Mouse (Mus musculus) hindbrain, embryonic 10.5 days (tissue): Measurements from ENCODE around the gene Fdxacb1. TPM values are rescaled to one million over a fixed set of nuclear protein-coding genes. Genes with fewer than 3 reads are reported as not detected.

ENCODE experiments used
- DNase-seq: peaks from one replicate; pipeline ENCODE4 v3.0.0-alpha.2; 2017; ENCODE audit warnings: low spot score
- H3K27ac ChIP-seq: fragments of 300-500 bp; sonication (generic); 2 replicates; pipeline ENCODE4 v1.5.1; 2016; ENCODE audit warnings: mild to moderate bottlenecking, moderate library complexity
- H3K27me3 ChIP-seq: fragments of 300-500 bp; sonication (generic); 2 replicates; pipeline ENCODE4 v1.6.1; 2016; ENCODE audit warnings: mild to moderate bottlenecking; ENCODE audit not compliant: poor library complexity, insufficient read depth, severe bottlenecking
- H3K36me3 ChIP-seq: fragments of 300-500 bp; sonication (generic); 2 replicates; pipeline ENCODE4 v1.6.1; 2016; ENCODE audit warnings: mild to moderate bottlenecking, moderate library complexity
- H3K4me1 ChIP-seq: fragments of 300-500 bp; sonication (generic); replicated peaks from 2 replicates; pipeline ENCODE4 v1.6.1; 2016; ENCODE audit warnings: mild to moderate bottlenecking
- H3K4me3 ChIP-seq: fragments of 300-500 bp; sonication (generic); 2 replicates; pipeline ENCODE4 v1.5.1; 2016; ENCODE audit warnings: mild to moderate bottlenecking, moderate library complexity
- H3K9me3 ChIP-seq: fragments of 300-500 bp; sonication (generic); 2 replicates; pipeline ENCODE4 v1.6.1; 2016; ENCODE audit warnings: mild to moderate bottlenecking, moderate library complexity
- WGBS: fragments of 180-500 bp; shearing (Covaris S2); methylation state at CpG from one replicate; pipeline ENCODE4 v1.1.7; 2016; 5-methylcytosine and 5-hydroxymethylcytosine counted together
- polyA plus RNA-seq: library from polyadenylated mRNA; unstranded; fragments of >200 nt; fragmentation: Nextera tagmentation; extraction: Ambion mirVana; gene quantifications from 2 replicates; pipeline ENCODE4 v1.2.1, GENCODE M21; 2016

Fdxacb1 gene
- polyA plus RNA-seq = 11.4 and 13.5 TPM in 2 replicates

- 5% methylated on average over 59 of the region's 59 CpGs for WGBS
- Histone ChIP-seq H3K36me3 (peaks cover 11% of the 10 kb centered on the region), H3K4me3 (peak within 1 kb of the TSS; percentile 69), H3K27me3 (no peaks in the 10 kb centered on the region), H3K9me3 (no peaks in the 10 kb centered on the region), H3K4me1 (peaks cover 21% of the 10 kb centered on the region), H3K27ac (peak within 1 kb of the TSS; percentile 94)
- DNase-seq = peak; percentile 97
Observed at GRCm38 (mm10) chr9:50768107-50769002, at the start of gene Fdxacb1. TSS of gene Fdxacb1 (plus strand) at chr9:50768236.

DNA sequence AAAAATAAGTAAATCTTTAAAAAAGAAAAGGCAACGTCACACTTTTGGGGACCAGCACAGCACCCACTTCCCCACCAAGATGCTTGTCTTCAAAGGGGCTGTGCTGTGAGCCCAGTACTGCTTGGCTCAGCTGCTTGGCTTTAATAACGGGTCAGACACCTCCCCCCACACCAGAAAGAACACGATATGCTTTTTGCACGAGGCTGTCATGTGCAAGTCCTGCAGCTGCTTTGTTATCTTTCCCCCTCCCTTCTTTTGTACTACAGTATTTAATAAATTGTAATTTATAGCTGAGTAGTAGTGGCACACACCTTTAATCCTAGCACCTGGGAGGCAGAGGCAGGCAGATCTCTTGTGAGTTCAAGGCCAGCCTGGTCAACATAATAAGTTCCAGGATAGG lies 49.2 kb upstream of the Fdxacb1 start:
- WGBS = 82% methylated on average over 4 of the region's 4 CpGs
- no peak overlapping the region for H3K4me3 ChIP-seq
- H3K27ac ChIP-seq = no peak overlapping the region
- 0 out of 2 replicates have a peak, but pooled peaks cover 4% of the 10 kb centered on the region for H3K36me3 ChIP-seq
- DNase-seq = no peak
- H3K27me3 ChIP-seq = no peaks in the 10 kb centered on the region
- H3K4me1 ChIP-seq = peaks cover 23% of the 10 kb centered on the region
- H3K9me3 ChIP-seq = no peaks in the 10 kb centered on the region

DNA sequence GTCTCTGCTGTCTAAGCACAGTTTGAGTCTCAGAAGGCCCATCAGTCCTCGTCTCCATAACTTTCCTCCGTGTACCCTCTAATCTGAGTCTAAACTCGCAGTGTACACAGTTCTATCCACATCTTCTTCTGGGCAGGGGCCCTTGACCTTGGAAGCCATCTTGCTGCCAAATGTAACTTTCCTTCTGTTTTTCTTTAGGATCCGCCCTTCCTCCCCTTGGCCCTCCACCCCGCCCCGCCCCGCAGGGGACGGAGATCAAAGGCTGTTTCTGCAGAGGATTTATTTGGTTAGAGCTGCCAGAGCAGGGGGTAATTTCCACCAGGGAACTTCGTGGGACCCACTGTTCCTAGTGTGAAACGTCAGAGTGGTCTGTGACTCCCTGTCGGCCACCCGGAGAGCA lies 47.0 kb upstream of the Fdxacb1 start:
- 35% methylated on average over 12 of the region's 12 CpGs for WGBS
- H3K36me3 ChIP-seq = 0 out of 2 replicates have a peak, but pooled peaks cover 4% of the 10 kb centered on the region
- 0 out of 2 replicates have a peak, but pooled peaks cover 2% of the 10 kb centered on the region for H3K27me3 ChIP-seq

GRCm38 (mm10) chr9:50722451-50722911 lies 45.6 kb upstream of the Fdxacb1 start:
- DNase-seq = no peak
- H3K27ac ChIP-seq = no peak overlapping the region
- H3K36me3 ChIP-seq = 0 out of 2 replicates have a peak, but pooled peaks cover 4% of the 10 kb centered on the region
- no peaks in the 10 kb centered on the region for H3K9me3 ChIP-seq
- peaks cover 54% of the 10 kb centered on the region for H3K4me1 ChIP-seq
- WGBS = 47% methylated on average over 8 of the region's 8 CpGs
- no peak overlapping the region for H3K4me3 ChIP-seq
- H3K27me3 ChIP-seq = 0 out of 2 replicates have a peak, but pooled peaks cover 2% of the 10 kb centered on the region

More for the DNA sequence above, 47.0 kb upstream of the Fdxacb1 start:
- DNase-seq = peak; percentile 39
- peak overlapping the region; percentile 14; the same call in 1 of the 2 replicates for H3K27ac ChIP-seq
- H3K9me3 ChIP-seq = no peaks in the 10 kb centered on the region
- H3K4me3 ChIP-seq = no peak overlapping the region
- peaks cover 40% of the 10 kb centered on the region for H3K4me1 ChIP-seq

DNA sequence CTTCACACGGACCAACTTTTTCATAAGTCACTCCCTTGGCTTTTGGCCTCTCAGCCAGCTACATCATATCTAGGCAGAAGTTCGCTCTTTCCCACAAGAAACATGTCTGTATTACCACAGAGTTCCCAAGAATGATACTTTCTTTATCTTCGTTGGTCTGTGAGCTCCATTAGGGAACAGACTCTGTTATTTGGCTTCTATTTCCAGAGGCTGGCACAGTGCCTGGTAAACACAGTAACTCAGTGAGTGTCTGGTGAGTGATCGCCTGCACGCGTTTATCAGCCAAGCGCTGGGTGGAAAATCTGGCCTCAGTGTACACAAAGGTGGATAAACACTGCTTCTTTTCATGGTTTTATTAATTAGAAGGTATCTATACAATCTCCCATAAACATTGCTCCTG lies 44.6 kb upstream of the Fdxacb1 start:
- H3K27ac ChIP-seq = no peak overlapping the region
- no peaks in the 10 kb centered on the region for H3K9me3 ChIP-seq
- DNase-seq = no peak
- 0 out of 2 replicates have a peak, but pooled peaks cover 2% of the 10 kb centered on the region for H3K27me3 ChIP-seq
- peaks cover 64% of the 10 kb centered on the region for H3K4me1 ChIP-seq
- H3K36me3 ChIP-seq = 0 out of 2 replicates have a peak, but pooled peaks cover 4% of the 10 kb centered on the region
- no peak overlapping the region for H3K4me3 ChIP-seq
- WGBS = 85% methylated on average over 7 of the region's 7 CpGs

GRCm38 (mm10) chr9:50724147-50724546 lies 43.9 kb upstream of the Fdxacb1 start:
- 0 out of 2 replicates have a peak overlapping the region, but pooled peaks have one; percentile 13 for H3K4me3 ChIP-seq
- no peaks in the 10 kb centered on the region for H3K9me3 ChIP-seq
- WGBS = 86% methylated on average over 2 of the region's 2 CpGs
- DNase-seq = no peak
- H3K36me3 ChIP-seq = 0 out of 2 replicates have a peak, but pooled peaks cover 4% of the 10 kb centered on the region
- peaks cover 8% of the 10 kb centered on the region; the same call in 1 of the 2 replicates for H3K27me3 ChIP-seq
- 0 out of 2 replicates have a peak overlapping the region, but pooled peaks have one; percentile 9 for H3K27ac ChIP-seq
- H3K4me1 ChIP-seq = peaks cover 70% of the 10 kb centered on the region

- peak overlapping the region; percentile 9; the same call in 1 of the 2 replicates for H3K27ac ChIP-seq
Observed at GRCm38 (mm10) chr9:50724661-50725330, 43.2 kb upstream of the Fdxacb1 start.

DNA sequence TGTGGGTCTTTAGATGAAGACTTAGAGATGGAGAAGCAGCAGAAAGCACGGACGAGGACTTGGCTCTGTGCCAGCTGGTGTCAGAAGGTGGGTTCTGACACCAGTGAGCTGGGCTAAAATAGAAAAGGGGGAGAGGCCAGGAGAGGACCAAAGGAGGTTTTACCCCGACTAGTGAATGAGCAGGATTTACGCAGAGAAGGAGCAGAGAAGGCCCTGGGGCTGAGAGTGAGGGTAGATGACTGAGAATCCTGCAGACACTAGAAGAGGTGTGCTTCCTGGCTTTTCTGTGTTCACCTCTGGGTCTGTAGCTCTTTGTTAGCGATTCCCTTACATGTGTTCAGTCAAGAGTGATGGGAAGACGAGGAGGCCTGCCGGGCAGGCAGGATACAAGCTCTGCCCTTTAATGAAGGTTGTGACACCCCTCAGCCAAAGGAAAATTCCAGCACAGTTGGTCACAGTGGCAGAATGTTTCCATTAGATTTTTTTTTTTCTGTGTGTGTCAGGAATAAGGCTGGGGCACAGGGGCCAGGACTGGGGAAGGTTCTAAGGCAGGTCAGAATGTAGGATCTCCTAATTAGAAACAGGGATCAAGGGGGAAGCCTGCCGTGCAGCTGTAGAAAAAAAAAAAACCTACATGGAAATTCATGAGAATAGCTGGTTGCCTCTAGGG lies 42.0 kb upstream of the Fdxacb1 start:
- H3K27ac ChIP-seq = peak overlapping the region; percentile 93
- no peaks in the 10 kb centered on the region for H3K36me3 ChIP-seq
- H3K9me3 ChIP-seq = no peaks in the 10 kb centered on the region
- H3K4me3 ChIP-seq = peak overlapping the region; percentile 71
- WGBS = 39% methylated on average over 8 of the region's 8 CpGs
- peaks cover 21% of the 10 kb centered on the region for H3K27me3 ChIP-seq
- peaks cover 74% of the 10 kb centered on the region for H3K4me1 ChIP-seq
- peak; percentile 51 for DNase-seq

More at GRCm38 (mm10) chr9:50724661-50725330, 43.2 kb upstream of the Fdxacb1 start:
- Histone ChIP-seq H3K4me1 (peaks cover 74% of the 10 kb centered on the region), H3K27me3 (peaks cover 14% of the 10 kb centered on the region), H3K36me3 (no peaks in the 10 kb centered on the region), H3K9me3 (no peaks in the 10 kb centered on the region), H3K4me3 (0 out of 2 replicates have a peak overlapping the region, but pooled peaks have one; percentile 13)
- 67% methylated on average over 3 of the region's 3 CpGs for WGBS
- DNase-seq = no peak

DNA sequence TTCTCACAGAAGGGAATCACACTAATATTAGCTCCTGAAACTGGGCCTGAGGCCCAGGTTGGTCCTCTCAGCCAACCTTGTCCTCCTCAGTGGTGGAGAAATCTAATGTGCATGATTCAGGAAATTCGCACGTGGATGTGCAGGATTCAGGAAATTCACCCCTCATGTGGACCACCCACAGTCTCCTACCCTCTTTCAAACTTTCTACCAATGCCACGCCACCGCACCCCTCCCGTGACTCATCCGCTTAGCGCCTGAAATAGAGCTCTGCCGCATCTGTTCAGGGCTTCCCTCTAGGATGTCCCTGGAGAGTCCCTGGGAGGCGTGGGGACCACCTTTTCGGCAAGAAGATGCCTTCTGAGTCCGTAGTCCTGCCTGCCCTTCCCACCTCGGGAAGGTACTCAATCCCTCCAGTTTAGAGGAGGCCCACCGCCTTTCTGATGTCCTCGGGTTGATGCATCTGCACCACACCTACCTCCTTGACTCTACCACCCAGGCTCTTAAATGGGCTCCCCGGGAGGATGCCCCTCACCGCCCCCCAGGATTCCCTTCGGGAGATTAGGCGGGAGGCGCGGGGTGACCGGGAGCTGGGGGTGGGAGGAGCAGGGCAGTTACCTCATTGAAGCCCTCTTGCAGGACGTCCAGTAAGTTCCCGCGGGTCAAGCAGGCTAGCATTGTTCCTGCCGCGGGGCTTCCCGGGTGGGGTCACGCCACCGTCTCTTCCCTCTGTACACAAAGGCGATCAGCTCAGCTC lies 40.7 kb upstream of the Fdxacb1 start:
- peak overlapping the region; percentile 93 for H3K27ac ChIP-seq
- DNase-seq = peak; percentile 46
- H3K9me3 ChIP-seq = no peaks in the 10 kb centered on the region
- peaks cover 71% of the 10 kb centered on the region for H3K4me1 ChIP-seq
- 3% methylated on average over 30 of the region's 30 CpGs for WGBS
- H3K36me3 ChIP-seq = no peaks in the 10 kb centered on the region
- peak overlapping the region; percentile 71 for H3K4me3 ChIP-seq
- peaks cover 21% of the 10 kb centered on the region for H3K27me3 ChIP-seq

DNA sequence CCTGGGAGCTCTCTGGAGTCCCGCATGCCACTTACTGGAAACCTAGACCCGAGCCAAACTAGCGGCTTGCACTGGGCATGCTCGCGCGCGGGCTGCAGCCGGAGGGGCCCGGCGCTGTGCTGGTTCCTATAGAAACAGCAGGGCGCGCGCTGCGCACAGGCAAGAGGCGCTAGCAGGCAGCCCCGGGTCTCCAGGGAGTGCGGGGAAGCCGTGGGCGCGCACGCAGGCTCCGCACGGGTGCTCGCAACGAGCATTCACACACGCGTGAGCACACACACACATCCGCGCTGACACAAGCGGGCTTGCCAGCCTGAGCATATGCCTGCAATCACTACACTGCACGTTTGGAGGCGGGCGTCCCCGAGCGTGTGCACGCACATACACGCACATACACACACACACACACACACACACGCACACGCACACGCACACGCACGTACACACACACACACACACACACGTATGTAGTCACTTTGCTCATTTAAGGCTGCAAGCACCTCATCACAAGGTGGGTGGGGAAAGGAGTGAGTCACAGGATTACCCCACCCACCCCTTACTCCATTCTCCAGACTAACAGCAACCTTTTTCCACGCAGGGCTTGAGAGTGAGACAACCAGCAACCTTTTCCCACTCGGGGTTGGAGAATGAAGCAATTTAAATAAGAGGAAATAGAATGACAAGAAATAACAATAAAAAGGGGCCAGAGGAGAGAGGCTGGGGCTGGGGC lies 39.9 kb upstream of the Fdxacb1 start:
- H3K36me3 ChIP-seq = no peaks in the 10 kb centered on the region
- peak overlapping the region; percentile 93 for H3K27ac ChIP-seq
- H3K4me1 ChIP-seq = peaks cover 74% of the 10 kb centered on the region
- H3K9me3 ChIP-seq = no peaks in the 10 kb centered on the region
- DNase-seq = peak; percentile 88
- H3K27me3 ChIP-seq = peaks cover 21% of the 10 kb centered on the region
- H3K4me3 ChIP-seq = peak overlapping the region; percentile 71
- under 1% methylated on average over 45 of the region's 45 CpGs for WGBS

DNA sequence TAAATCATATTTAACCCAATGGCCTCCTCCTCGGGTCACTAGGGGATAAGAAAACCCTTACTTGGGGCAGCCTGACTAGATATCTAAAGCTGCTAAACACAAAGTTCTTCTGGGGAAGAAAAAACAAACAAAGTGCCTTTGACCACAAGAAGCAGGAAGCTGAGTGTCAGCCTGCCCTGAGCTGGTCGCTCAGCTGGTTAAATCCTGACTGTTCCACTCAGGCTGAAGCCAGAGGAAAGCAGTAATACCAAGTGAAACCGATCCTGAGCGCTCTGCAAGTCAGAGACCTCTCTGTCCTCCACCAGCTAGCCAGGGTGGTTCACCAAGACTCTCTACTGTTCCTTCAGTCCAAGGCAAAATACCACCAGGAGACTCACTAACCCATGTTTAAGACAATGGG lies 38.4 kb upstream of the Fdxacb1 start:
- Histone ChIP-seq H3K27me3 (peaks cover 19% of the 10 kb centered on the region), H3K27ac (no peak overlapping the region), H3K4me3 (no peak overlapping the region), H3K4me1 (peaks cover 69% of the 10 kb centered on the region), H3K9me3 (no peaks in the 10 kb centered on the region), H3K36me3 (no peaks in the 10 kb centered on the region)
- WGBS = 52% methylated on average over 4 of the region's 4 CpGs
- DNase-seq = no peak
